Mouse (Mus musculus): Measurements from ENCODE around the gene Adipor1. TPM values are rescaled to one million over a fixed set of nuclear protein-coding genes. Genes with fewer than 3 reads are reported as not detected.
"Not testable (repeated sequence)": the region's sequence is repeated elsewhere in the genome, so short reads cannot be mapped to it uniquely, and the experiment has no call there.

Gene Adipor1
- total and polyA plus RNA-seq, 2 experiments = 71.5 to 92.7 TPM

- Histone ChIP-seq H3K9ac (ENCODE audit: low read depth, low read length) (no peak overlapping the region), H3K4me1 (ENCODE audit: control insufficient read depth, insufficient read depth, low read length) (peaks cover 16% of the 10 kb centered on the region), H3K79me2 (ENCODE audit: control insufficient read depth, insufficient read depth, low read length) (peaks cover 16% of the 10 kb centered on the region), H3K36me3 (ENCODE audit: control insufficient read depth, insufficient read depth, low read length) (peaks cover 56% of the 10 kb centered on the region), H3K27ac (replicated peaks; ENCODE audit: insufficient read depth, low read depth, low read length) (no peak overlapping the region), H3K4me3 (ENCODE audit: insufficient read depth, low read depth, low read length) (no peak overlapping the region), H3K27me3 (ENCODE audit: control insufficient read depth, insufficient read depth, low read length) (no peaks in the 10 kb centered on the region)
- TF ChIP-seq CTCF (IDR thresholded peaks at IDR 0.05; ENCODE audit: low read depth, low read length) (no peak), POLR2A (IDR thresholded peaks at IDR 0.05; ENCODE audit: extremely low read depth, insufficient read depth, low read length) (no peak)
- DNase-seq (ENCODE audit: extremely low read depth, low read depth, low spot score) = no peak
- WGBS = 80% methylated on average over 10 of the region's 10 CpGs
Observed at GRCm38 (mm10) chr1:134423911-134424310, 8.7 kb downstream of the Adipor1 start.

GRCm38 (mm10) chr1:134426289-134426688, 11.1 kb downstream of the Adipor1 start:
- Histone ChIP-seq H3K4me1 (ENCODE audit: control insufficient read depth, insufficient read depth, low read length) (no peaks in the 10 kb centered on the region), H3K36me3 (ENCODE audit: control insufficient read depth, insufficient read depth, low read length) (peaks cover 70% of the 10 kb centered on the region), H3K79me2 (ENCODE audit: control insufficient read depth, insufficient read depth, low read length) (peaks cover 5% of the 10 kb centered on the region; the same call in 1 of the 2 replicates), H3K9ac (ENCODE audit: low read depth, low read length) (no peak overlapping the region), H3K27ac (replicated peaks; ENCODE audit: insufficient read depth, low read depth, low read length) (no peak overlapping the region), H3K27me3 (ENCODE audit: control insufficient read depth, insufficient read depth, low read length) (no peaks in the 10 kb centered on the region), H3K4me3 (ENCODE audit: insufficient read depth, low read depth, low read length) (no peak overlapping the region)
- DNase-seq (ENCODE audit: extremely low read depth, low read depth, low spot score) = no peak
- WGBS = 79% methylated on average over 5 of the region's 5 CpGs
- TF ChIP-seq POLR2A (IDR thresholded peaks at IDR 0.05; ENCODE audit: extremely low read depth, insufficient read depth, low read length) (no peak), CTCF (IDR thresholded peaks at IDR 0.05; ENCODE audit: low read depth, low read length) (no peak)

- no peak for DNase-seq (ENCODE audit: extremely low read depth, low read depth, low spot score)
- no peak overlapping the region for H3K4me3 ChIP-seq (ENCODE audit: insufficient read depth, low read depth, low read length)
- TF ChIP-seq CTCF (IDR thresholded peaks at IDR 0.05; ENCODE audit: low read depth, low read length) (no peak), POLR2A (IDR thresholded peaks at IDR 0.05; ENCODE audit: extremely low read depth, insufficient read depth, low read length) (no peak)
- WGBS = 88% methylated on average over 10 of the region's 10 CpGs
- H3K79me2 ChIP-seq (ENCODE audit: control insufficient read depth, insufficient read depth, low read length) = no peaks in the 10 kb centered on the region
- peaks cover 35% of the 10 kb centered on the region for H3K36me3 ChIP-seq (ENCODE audit: control insufficient read depth, insufficient read depth, low read length)
- H3K4me1 ChIP-seq (ENCODE audit: control insufficient read depth, insufficient read depth, low read length) = no peaks in the 10 kb centered on the region
- no peak overlapping the region for H3K27ac ChIP-seq (replicated peaks; ENCODE audit: insufficient read depth, low read depth, low read length)
- no peaks in the 10 kb centered on the region for H3K27me3 ChIP-seq (ENCODE audit: control insufficient read depth, insufficient read depth, low read length)
- H3K9ac ChIP-seq (ENCODE audit: low read depth, low read length) = no peak overlapping the region
Observed at GRCm38 (mm10) chr1:134433002-134433401, 17.8 kb downstream of the Adipor1 start.

GRCm38 (mm10) chr1:134433473-134433872, 18.3 kb downstream of the Adipor1 start:
- Histone ChIP-seq H3K27me3 (ENCODE audit: control insufficient read depth, insufficient read depth, low read length) (no peaks in the 10 kb centered on the region), H3K9ac (ENCODE audit: low read depth, low read length) (no peak overlapping the region), H3K79me2 (ENCODE audit: control insufficient read depth, insufficient read depth, low read length) (no peaks in the 10 kb centered on the region), H3K36me3 (ENCODE audit: control insufficient read depth, insufficient read depth, low read length) (peaks cover 30% of the 10 kb centered on the region), H3K27ac (replicated peaks; ENCODE audit: insufficient read depth, low read depth, low read length) (no peak overlapping the region), H3K4me1 (ENCODE audit: control insufficient read depth, insufficient read depth, low read length) (no peaks in the 10 kb centered on the region), H3K4me3 (ENCODE audit: insufficient read depth, low read depth, low read length) (no peak overlapping the region)
- no peak for DNase-seq (ENCODE audit: extremely low read depth, low read depth, low spot score)
- TF ChIP-seq POLR2A (IDR thresholded peaks at IDR 0.05; ENCODE audit: extremely low read depth, insufficient read depth, low read length) (no peak), CTCF (IDR thresholded peaks at IDR 0.05; ENCODE audit: low read depth, low read length) (no peak)
- WGBS = 88% methylated on average over 4 of the region's 4 CpGs

GRCm38 (mm10) chr1:134435414-134435813, 20.2 kb downstream of the Adipor1 start:
- Histone ChIP-seq H3K79me2 (ENCODE audit: control insufficient read depth, insufficient read depth, low read length) (no peaks in the 10 kb centered on the region), H3K27ac (replicated peaks; ENCODE audit: insufficient read depth, low read depth, low read length) (no peak overlapping the region), H3K27me3 (ENCODE audit: control insufficient read depth, insufficient read depth, low read length) (no peaks in the 10 kb centered on the region), H3K9ac (ENCODE audit: low read depth, low read length) (no peak overlapping the region), H3K4me3 (ENCODE audit: insufficient read depth, low read depth, low read length) (no peak overlapping the region), H3K4me1 (ENCODE audit: control insufficient read depth, insufficient read depth, low read length) (no peaks in the 10 kb centered on the region), H3K36me3 (ENCODE audit: control insufficient read depth, insufficient read depth, low read length) (peaks cover 16% of the 10 kb centered on the region; the same call in 1 of the 2 replicates)
- TF ChIP-seq POLR2A (IDR thresholded peaks at IDR 0.05; ENCODE audit: extremely low read depth, insufficient read depth, low read length) (no peak), CTCF (IDR thresholded peaks at IDR 0.05; ENCODE audit: low read depth, low read length) (peak; percentile 28; the same call in 1 of the 2 replicates)
- WGBS = 59% methylated on average over 4 of the region's 4 CpGs
- no peak for DNase-seq (ENCODE audit: extremely low read depth, low read depth, low spot score)

GRCm38 (mm10) chr1:134440437-134440836, 25.3 kb downstream of the Adipor1 start:
- Histone ChIP-seq H3K27me3 (ENCODE audit: control insufficient read depth, insufficient read depth, low read length) (no peaks in the 10 kb centered on the region), H3K4me1 (ENCODE audit: control insufficient read depth, insufficient read depth, low read length) (no peaks in the 10 kb centered on the region), H3K27ac (replicated peaks; ENCODE audit: insufficient read depth, low read depth, low read length) (no peak overlapping the region), H3K4me3 (ENCODE audit: insufficient read depth, low read depth, low read length) (no peak overlapping the region), H3K79me2 (ENCODE audit: control insufficient read depth, insufficient read depth, low read length) (no peaks in the 10 kb centered on the region), H3K36me3 (ENCODE audit: control insufficient read depth, insufficient read depth, low read length) (no peaks in the 10 kb centered on the region), H3K9ac (ENCODE audit: low read depth, low read length) (no peak overlapping the region)
- no peak for DNase-seq (ENCODE audit: extremely low read depth, low read depth, low spot score)
- TF ChIP-seq CTCF (IDR thresholded peaks at IDR 0.05; ENCODE audit: low read depth, low read length) = no peak
- TF ChIP-seq POLR2A (IDR thresholded peaks at IDR 0.05; ENCODE audit: extremely low read depth, insufficient read depth, low read length) = no peak
- 82% methylated on average over 6 of the region's 6 CpGs for WGBS

GRCm38 (mm10) chr1:134441737-134442136, 26.6 kb downstream of the Adipor1 start:
- not testable (repeated sequence) for H3K4me1 ChIP-seq (ENCODE audit: control insufficient read depth, insufficient read depth, low read length); H3K27ac ChIP-seq (replicated peaks; ENCODE audit: insufficient read depth, low read depth, low read length); DNase-seq (ENCODE audit: extremely low read depth, low read depth, low spot score); H3K36me3 ChIP-seq (ENCODE audit: control insufficient read depth, insufficient read depth, low read length); H3K27me3 ChIP-seq (ENCODE audit: control insufficient read depth, insufficient read depth, low read length); H3K79me2 ChIP-seq (ENCODE audit: control insufficient read depth, insufficient read depth, low read length); H3K9ac ChIP-seq (ENCODE audit: low read depth, low read length); H3K4me3 ChIP-seq (ENCODE audit: insufficient read depth, low read depth, low read length)
- WGBS = 97% methylated on average over 8 of the region's 10 CpGs

Data from liver, adult 2 months (tissue).